ENCODE assay signal across 8 mouse cellular contexts in genomic region chr15:83463369-83464082, GRCm38 (mm10). TPM values are rescaled to one million over a fixed set of nuclear protein-coding genes. Genes with fewer than 3 reads are reported as not detected.
DNase-seq lines count a peak whose midpoint lies in the region; ATAC-seq and TF ChIP-seq lines count a peak whose summit lies in the region.

No protein-coding gene starts in this region.

- H3K9ac ChIP-seq in hindbrain, embryonic 12.5 days = peak overlapping the region; percentile 85

- peak overlapping the region; percentile 89 for H3K27ac ChIP-seq in testis, adult 2 months (ENCODE audit: control insufficient read depth, insufficient read depth, low read depth, low read length)
- no peak overlapping the region for H3K27ac ChIP-seq in hindbrain, embryonic 12.5 days

- peak overlapping the region; percentile 92 for H3K4me3 ChIP-seq in testis, adult 2 months (ENCODE audit: control insufficient read depth, low read depth, low read length)
- peak overlapping the region; percentile 77 for H3K4me3 ChIP-seq in hindbrain, embryonic 12.5 days

- 11% methylated on average over 17 of the region's 17 CpGs for WGBS in hindbrain, embryonic 12.5 days

- intact Hi-C loops in left cerebral cortex, postnatal 10 days (cut with DNase I) = no loop called here

- H3K4me2 ChIP-seq in hindbrain, embryonic 12.5 days (replicated peaks) = peak overlapping the region; percentile 82

- DNase-seq in testis, postnatal 14 days (ENCODE audit: low spot score) = no peak
- DNase-seq in embryo, embryonic 10 days (ENCODE audit: low spot score) = peak; percentile 46
- DNase-seq in cerebellum, postnatal 36 days = no peak
- DNase-seq in left cerebral cortex, postnatal 10 days (ENCODE audit: extremely low spot score in 1 of 2, low spot score in 2 of 2) = no peak
- no peak for DNase-seq in layer of hippocampus, postnatal 10 days (ENCODE audit: low spot score in 2 of 2)

- H3K27me3 ChIP-seq in testis, adult 2 months (ENCODE audit: control insufficient read depth, insufficient read depth, low read length) = no peaks in the 10 kb centered on the region
- H3K27me3 ChIP-seq in hindbrain, embryonic 12.5 days = no peaks in the 10 kb centered on the region

- TF ChIP-seq CTCF in testis, adult 2 months (IDR thresholded peaks at IDR 0.05; ENCODE audit: control insufficient read depth, insufficient read depth, insufficient replicate concordance, low read depth, low read length) = no peak

- peaks cover 8% of the 10 kb centered on the region for H3K4me1 ChIP-seq in testis, adult 2 months (ENCODE audit: control insufficient read depth, insufficient read depth, low read length)
- peaks cover 10% of the 10 kb centered on the region for H3K4me1 ChIP-seq in hindbrain, embryonic 12.5 days

- ATAC-seq in hindbrain, embryonic 12.5 days (ENCODE audit: low FRiP score) = no peak
- 0 out of 2 replicates have a peak, but pooled peaks have one; percentile 8 for ATAC-seq in megakaryocyte progenitor cell, adult 5-6 weeks (replicated peaks; ENCODE audit: poor library complexity)

- no peak for TF ChIP-seq POLR2A in testis, adult 2 months (IDR thresholded peaks at IDR 0.05; ENCODE audit: control insufficient read depth, low read depth, low read length)

- no peaks in the 10 kb centered on the region; the same call in 1 of the 2 replicates for H3K36me3 ChIP-seq in testis, adult 2 months (ENCODE audit: control insufficient read depth, insufficient read depth, low read length)
- no peaks in the 10 kb centered on the region for H3K36me3 ChIP-seq in hindbrain, embryonic 12.5 days

- H3K9me3 ChIP-seq in hindbrain, embryonic 12.5 days (replicated peaks) = no peaks in the 10 kb centered on the region

RNA-seq across cellular contexts. Expression of gene Pacsin2, which starts 0.9 kb away (rescaled TPM):
- polyA plus RNA-seq in testis, adult 2 months (2012; rRNA removed) = 103 and 108 TPM in 2 replicates
- polyA plus RNA-seq in hindbrain, embryonic 12.5 days (2016; fragmentation: Nextera tagmentation; extraction: Ambion mirVana) = 46.9 and 47.7 TPM in 2 replicates
- total RNA-seq in megakaryocyte progenitor cell, adult 5-6 weeks (2015) = 40.0 and 47.4 TPM in 2 replicates
- total RNA-seq in megakaryocyte progenitor cell, adult 5-6 weeks (2017) = 71.7 and 101 TPM in 2 replicates
- total RNA-seq in left cerebral cortex, postnatal 10 days (2021) = 10 to 100 TPM; 47.5 to 48.6 TPM
- 10 to 100 TPM; 38.3 to 49.7 TPM for total RNA-seq in layer of hippocampus, postnatal 10 days (2021)

RNA-seq across cellular contexts. Expression of gene Ttll1, which starts 47.2 kb away (rescaled TPM):
- 25.2 and 28.8 TPM in 2 replicates for polyA plus RNA-seq in testis, adult 2 months (2012; rRNA removed)
- polyA plus RNA-seq in hindbrain, embryonic 12.5 days (2016; fragmentation: Nextera tagmentation; extraction: Ambion mirVana) = 64.1 and 77.2 TPM in 2 replicates
- 6.2 and 7.6 TPM in 2 replicates for total RNA-seq in megakaryocyte progenitor cell, adult 5-6 weeks (2015)
- total RNA-seq in megakaryocyte progenitor cell, adult 5-6 weeks (2017) = 2.0 and 4.9 TPM in 2 replicates
- 10 to 100 TPM; 57.7 to 61.2 TPM for total RNA-seq in left cerebral cortex, postnatal 10 days (2021)
- total RNA-seq in layer of hippocampus, postnatal 10 days (2021) = 10 to 100 TPM; 49.4 to 53.1 TPM

Comparison
In these comparisons a context has a peak if more than half of its experiments do, and no peak if none do; other contexts are left out.
1. RNA of gene Ttll1, which starts 47.2 kb away (total RNA-seq): 57.7 to 61.2 TPM in left cerebral cortex, postnatal 10 days and 49.4 to 53.1 TPM in layer of hippocampus, postnatal 10 days; 2.0 to 7.6 TPM in megakaryocyte progenitor cell, adult 5-6 weeks; every median in the first group is over 4 times any median in the second.